Mouse (Mus musculus) urinary bladder, adult 18-20 months (tissue): ENCODE measurements around the gene Tfap2b.

ENCODE experiments used
- DNase-seq, 2 experiments: peaks; one replicate each; pipeline ENCODE4 v3.0.0; 2022; ENCODE audit warnings: low spot score in 2 of 2, mixed read lengths in 2 of 2

The Tfap2b gene

GRCm38 (mm10) chr1:19232743-19233142, 24.0 kb downstream of the Tfap2b start:
- DNase-seq = no peak

- no peak for DNase-seq
These were observed 25.1 kb downstream of the Tfap2b start for GRCm38 (mm10) chr1:19233857-19234256.

- DNase-seq = no peak
These were observed 25.9 kb downstream of the Tfap2b start for GRCm38 (mm10) chr1:19234432-19235205.

GRCm38 (mm10) chr1:19236051-19236450, 27.3 kb downstream of the Tfap2b start:
- no peak for DNase-seq

DNA sequence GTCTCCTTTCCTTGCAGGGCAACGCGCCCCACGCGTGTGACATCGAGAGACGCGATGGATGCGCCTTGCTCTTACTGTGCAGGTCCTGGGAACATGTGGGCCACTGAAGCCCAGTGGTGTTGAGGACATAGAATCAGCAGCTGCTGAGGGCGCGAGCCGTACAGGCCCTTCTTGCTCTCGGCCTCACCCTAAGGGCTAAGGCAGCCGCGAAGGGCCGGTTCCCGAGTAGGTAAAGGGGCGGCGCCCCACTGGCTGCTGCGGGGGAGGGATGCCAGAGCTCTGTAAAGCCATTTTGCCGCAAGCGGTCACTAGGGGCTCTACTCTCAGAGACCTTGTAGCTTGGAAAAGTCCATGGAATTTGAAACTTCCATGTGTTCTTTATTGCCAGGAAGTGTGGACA, 27.9 kb downstream of the Tfap2b start:
- no peak for DNase-seq

DNA sequence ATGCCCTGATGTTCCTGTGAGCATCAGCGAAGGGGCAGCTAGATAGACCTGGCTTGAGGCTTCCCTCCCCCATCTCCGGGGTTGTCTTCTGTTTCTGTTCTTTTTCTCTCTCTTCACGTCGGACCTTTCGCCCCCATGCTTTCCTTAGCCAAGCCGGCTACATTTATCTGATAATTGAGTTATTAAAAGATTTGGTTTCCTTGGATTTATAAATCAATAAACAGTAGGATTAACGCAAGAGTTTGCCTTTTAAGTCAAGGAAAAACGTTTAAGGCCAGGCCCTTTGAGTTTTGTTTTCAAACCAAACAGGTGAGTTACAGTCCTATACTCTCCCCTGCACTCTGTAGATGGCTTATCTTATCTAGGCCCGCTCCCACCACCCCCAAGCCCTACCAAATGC, 28.3 kb downstream of the Tfap2b start:
- no peak for DNase-seq

DNA sequence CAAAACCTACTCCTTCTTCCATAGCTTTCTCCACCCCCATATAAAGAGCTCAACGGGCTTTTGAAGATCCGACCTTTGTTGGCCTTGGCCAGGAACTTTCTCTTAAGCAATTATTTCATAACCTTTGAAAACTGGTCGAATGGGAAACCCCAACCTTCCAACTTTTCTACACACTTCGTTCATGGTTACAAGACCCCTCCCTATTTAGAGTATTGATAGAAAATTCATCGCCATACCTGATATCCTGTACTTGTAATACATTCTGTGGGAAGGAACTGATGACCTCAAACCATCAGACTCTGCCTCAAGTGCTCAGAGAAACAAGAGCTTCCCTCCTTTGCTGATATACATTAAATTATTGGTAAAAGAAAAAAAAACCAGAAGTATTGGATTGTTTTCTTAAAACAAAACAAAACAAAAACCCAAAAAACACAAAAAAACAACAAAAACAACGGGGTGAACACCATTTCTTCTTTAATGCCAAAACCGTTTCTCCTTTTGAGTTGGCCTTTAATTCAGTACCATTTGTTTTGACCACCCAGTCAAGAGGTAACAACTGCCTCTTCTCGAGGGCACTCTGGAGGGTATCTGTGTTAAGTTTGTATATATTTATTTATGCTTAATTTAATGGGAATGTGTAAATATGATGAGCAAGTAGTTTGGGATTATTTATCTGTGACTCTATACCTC, 29.2 kb downstream of the Tfap2b start:
- no peak for DNase-seq

- no peak for DNase-seq
These were observed 31.3 kb downstream of the Tfap2b start for GRCm38 (mm10) chr1:19240054-19240453.

GRCm38 (mm10) chr1:19241316-19241715, 32.6 kb downstream of the Tfap2b start:
- DNase-seq = no peak

- no peak for DNase-seq
These were observed 33.3 kb downstream of the Tfap2b start for GRCm38 (mm10) chr1:19242021-19242420.

- no peak for DNase-seq
These were observed 36.3 kb downstream of the Tfap2b start for GRCm38 (mm10) chr1:19245032-19245431.

DNA sequence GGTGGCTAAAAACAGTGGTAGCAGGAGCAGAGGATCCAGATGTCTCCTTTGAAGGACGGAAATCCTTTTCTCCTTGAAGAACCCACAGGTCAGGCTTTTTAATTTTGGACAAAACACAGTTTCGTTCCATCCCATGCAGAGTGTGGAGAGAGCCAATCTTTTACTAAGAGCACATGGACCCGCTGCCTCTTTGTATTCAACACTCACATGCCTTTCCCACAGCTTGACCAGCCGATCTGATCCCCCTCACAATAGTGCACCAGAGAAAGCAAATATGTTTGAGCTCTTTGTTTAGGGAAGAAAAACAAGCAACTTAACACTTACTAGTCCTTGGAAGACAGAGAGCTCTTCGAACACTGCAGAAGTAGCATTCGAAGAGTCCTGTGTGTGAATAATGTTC, 42.6 kb downstream of the Tfap2b start:
- DNase-seq = no peak

DNA sequence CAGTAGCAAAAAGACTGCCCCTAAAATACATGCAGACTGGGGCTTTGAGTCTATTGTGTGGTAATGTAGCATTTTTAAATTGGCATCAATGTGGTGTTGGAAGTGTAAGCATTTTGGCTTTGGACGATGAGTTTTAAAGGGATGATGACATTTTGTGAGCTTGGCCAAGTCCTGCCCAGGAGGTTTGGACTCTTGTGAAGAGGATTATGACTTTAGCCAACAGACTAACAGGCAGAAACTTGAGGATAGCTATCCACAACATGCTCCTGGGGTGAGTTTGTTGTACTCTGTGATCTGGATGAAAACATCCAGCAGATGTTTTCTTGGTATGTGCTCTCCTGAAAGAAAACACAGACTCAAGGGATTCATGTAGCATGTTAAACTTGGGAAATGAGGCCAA, 60.9 kb downstream of the Tfap2b start:
- DNase-seq = no peak
